Mouse (Mus musculus) kidney, postnatal 25 days (tissue): Measurements from ENCODE around the gene Lrrc14b.

Experiments used
- DNase-seq, 2 experiments: peaks; one replicate each; pipeline ENCODE4 v3.0.0; 2021; ENCODE audit warnings: mixed read lengths in 2 of 2

Lrrc14b gene

DNA sequence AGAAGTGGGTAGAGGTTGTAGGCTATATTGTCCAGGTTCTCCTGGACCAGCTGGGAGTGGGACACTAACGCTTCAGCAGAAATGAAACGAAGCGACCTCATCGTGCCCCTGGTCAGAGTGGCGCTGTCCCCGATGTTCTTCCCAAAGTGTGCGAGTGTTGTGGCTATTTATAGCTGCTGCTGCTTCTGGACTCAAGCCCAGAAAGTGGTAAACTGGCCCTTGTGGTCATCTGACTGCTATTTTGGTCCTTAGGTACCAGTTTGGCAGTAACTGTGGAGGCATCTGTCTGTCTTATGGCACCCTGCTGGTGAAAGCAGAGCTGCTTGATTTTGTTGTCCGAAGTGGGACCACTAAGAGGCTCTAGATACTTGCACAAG, at the start of gene Lrrc14b:
Lrrc14b (minus strand) TSS at position 147 of the 377 bp plus-strand sequence.
- DNase-seq: peak; percentile 43 to 67

DNA sequence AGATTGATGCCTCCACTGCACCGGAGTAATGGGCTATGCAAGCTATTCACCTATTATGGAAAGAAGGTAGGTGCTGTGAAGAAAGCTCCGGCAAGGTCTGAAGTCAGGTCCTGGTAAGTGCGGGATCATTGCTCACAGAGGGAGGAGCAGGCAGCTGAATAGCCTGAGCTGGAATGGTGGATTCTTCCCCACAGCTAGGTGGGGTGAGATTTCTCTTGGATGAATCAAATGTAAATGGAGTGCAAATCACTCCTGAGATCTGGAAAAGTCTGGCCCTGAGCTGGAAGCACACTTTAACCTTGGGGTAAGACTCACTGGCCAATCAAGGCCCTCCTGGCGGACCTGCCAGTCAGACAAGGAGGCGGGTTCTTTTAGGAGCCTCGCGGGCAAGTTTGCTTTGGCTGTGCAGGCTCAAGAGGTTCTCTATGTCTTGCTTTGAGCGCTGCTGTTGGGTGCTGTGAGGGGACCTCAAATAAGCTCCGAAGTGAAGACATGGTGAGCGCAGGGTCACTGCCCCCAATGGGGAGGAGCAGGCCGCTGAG, 35.6 kb upstream of the Lrrc14b start, which contains the start of gene Ftl1-ps1:
Ftl1-ps1 (plus strand) TSS at position 397 of the 542 bp plus-strand sequence.
- DNase-seq: peak; percentile 9 to 55

DNA sequence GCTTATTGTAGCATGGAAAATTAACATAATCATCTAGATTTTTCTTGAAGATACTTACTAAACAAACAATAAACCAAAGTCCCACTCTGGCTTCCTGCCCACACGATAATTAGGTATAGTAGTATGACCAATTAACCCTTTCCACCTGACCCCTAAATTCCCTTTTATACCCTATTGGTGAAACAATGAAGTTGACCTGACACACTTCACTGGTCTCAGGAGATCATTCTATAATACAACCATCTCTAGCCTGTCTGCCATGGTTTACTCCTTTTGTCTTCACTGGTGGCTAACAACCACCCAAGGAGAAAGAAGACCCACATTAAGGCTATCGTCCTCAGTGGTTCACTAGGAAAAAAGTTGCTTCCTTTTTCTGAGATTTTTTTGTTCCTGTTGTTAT, 27.4 kb upstream of the Lrrc14b start:
- DNase-seq: no peak

DNA sequence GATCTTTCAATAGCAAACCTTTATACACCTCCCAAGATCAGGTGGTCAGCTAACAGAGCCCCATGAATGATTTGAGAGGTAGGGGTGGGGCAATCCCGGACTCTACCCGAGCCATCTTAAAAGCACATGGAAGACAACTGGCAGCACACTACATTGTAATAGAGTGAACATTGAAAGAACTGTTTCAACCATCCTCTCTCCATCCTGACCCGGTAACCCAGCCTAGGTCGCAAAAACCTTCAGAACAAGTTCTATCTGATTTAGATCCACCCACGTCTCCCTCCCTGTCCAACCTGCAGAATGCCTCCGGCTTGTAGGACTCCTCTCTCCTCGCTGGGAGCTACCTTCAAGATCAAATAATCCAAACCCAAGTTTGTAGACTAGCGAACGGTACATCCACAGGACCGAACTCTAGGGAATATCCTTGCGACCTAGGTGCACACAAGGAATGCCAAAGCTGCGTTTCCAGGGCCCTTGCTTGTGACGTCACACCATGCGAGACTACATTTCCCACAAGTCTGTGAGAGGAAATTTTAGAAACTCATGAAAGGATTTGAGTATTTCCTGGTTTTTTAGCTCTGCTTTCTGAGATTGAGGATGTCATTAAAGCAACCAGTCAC, 26.7 kb upstream of the Lrrc14b start, which contains the start of gene Zfp72:
Zfp72 (minus strand) TSS at position 466 of the 620 bp plus-strand sequence.
- peak; percentile 84 to 87 for DNase-seq

DNA sequence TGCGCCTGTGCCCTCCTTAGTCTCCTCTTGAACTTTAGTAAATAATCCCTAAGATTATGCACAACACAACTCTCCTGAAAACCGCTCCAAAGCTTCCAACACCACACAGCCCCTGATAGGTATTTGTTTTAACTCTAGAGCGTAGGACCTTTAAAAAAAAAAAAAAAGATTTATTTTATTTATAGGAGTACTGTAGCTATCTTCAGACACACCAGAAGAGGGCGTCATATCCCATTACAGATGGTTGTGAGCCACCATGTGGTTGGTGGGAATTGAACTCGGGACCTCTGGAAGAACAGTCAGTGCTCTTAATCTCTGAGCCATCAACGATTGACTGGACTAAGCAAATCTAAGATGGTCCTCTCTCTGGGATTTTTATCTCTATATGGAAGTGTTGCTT, 25.9 kb upstream of the Lrrc14b start:
- DNase-seq: no peak

DNA sequence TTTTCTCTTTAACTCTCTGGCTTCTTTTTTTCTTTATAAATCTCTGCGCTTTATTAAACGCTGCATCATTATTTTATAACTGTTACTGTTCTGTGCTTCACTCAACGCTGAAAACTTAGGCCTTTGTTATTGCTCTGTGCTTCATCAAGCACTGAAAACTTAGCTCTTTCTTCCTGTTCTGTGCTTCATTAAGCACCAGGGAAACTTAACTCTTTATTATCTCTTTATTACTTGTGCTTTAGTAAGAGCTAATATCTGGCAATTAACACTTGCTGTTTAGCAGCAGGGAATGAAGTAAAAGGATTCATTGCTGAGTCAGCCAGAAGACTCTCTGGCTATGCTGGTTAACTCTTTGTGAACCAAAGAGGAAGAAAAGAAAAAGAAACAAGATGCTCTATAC, 18.5 kb upstream of the Lrrc14b start:
- no peak for DNase-seq

DNA sequence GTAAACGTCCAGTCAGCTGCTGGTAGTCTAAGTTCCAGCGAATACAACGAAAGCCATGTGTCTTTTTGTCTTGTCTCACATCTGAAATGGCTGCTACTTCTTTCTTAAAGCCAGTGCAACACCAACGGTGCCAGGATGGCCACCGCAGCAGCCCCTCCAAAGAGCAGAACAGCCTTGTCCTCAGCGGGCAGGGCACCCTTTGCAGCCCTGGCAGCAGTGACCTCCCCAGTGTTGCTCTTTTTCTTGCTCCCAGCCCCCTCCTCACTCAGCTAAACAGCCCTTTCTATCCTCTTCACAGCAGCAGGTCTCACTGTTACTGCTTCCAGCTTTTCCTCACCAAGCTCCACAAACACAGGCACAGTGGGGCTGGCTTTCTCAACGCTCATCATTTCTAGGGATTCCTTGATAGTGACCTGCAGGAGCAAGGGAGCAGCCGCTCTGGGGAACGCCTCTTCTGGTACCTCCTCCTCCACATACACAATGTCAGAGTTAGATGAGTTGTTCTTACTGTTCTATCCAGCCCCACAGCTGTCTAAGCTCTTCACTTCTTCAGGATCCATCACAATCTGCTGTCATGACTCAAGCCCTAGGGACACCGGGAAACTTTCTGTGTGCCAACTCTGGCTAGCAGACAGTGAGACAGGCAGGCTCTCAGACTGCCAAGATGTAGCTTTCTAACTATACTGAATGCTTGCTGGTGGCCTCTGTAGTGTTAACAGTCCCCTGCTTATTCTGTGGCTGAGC, 17.9 kb upstream of the Lrrc14b start:
- DNase-seq: peak in 1 of 2 experiments; percentile 34

DNA sequence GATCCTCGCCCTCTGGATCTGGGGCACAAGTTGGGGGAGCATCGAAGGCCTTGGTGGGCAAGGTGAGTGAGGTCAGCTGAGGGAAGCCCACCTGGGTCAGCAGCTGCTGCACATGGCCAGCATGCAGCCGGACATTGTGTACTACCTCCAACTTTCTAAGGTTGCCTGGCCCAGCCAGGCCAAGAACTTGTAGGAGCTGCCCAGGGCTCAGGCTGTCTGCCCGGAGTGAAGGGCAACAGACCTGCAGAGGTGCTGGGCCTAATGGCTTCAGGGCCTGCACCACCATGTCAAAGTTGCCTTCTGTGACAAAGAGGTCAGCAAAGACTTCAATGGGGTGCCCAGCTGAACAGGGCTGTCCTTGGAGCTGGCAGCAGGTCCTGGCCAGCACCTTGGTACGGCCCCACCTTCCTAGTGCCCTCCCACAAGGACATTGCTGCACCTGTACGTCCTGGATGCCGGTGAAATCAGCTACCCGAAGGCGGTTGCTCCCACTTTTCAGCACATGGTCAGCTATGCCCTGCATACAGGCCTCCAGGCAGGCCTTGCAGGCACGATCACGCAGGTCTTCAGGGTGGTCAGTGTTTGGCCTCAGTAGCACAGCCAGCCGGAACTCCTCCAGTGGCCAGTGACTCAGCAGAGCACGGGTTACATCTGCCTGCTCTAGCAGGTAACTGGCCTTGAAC, 488 bp downstream of the Lrrc14b start:
- DNase-seq: peak; percentile 5 to 63

DNA sequence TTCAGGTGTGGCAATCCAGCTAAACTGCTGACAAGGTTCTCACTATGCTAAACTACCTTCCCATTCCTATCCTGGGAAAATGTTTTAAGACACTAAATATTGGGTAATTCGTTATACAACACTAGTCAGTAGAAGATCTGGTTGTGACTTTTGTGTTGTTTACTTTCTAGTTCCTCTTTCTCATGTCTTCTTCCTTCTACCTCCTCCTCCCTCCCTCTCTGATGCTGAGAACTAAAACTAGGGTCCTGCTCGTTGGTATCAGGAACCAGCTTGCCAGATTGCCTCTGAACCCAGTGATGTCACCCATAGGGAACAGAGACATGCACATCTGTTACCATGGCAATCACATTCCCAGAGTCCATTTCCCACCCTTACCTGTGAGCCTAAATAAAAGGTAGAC, 1.6 kb downstream of the Lrrc14b start:
- no peak for DNase-seq

DNA sequence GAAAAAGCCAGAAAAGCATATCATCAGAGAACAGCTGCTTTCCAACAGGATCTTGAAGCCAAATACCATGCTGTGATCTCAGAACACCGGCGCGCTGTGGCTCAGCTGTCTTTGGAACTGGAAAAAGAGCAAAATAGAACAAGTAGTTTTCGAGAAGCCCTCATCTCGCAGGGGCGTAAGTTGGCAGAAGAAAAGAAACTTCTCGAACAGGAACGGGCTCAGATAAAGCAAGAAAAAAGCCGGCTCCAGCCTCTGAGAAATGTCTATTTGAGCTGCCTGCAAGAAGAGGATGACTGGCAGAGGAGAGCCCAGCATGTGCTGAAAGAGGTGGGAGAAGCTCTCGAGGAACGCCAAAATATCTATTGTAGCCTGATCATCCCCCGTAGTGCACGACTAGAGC, 7.3 kb downstream of the Lrrc14b start:
- DNase-seq: no peak

DNA sequence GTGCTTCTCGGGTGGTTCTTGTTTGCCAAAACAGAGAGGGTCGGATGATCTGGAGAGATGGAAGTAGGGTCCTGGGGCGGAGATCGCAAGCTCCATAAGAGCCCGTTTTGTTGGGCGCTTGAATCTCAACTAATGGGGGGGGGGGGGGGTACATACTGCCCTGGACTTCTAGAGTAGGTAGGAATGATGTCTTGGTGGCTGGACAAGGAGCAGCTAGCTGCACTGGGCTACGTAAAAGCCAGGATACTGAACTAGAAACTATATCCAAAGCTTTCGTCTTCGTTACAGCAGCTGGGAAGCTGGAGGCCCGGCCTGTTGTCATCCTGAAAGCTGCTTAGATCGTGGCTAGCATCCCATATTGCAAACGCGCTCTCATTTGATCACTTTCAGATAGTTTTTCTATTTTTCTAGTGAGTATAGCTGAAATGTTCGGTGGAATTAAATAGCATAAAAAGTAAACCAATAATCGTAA, 13.3 kb downstream of the Lrrc14b start:
- DNase-seq: peak in 1 of 2 experiments; percentile 15

DNA sequence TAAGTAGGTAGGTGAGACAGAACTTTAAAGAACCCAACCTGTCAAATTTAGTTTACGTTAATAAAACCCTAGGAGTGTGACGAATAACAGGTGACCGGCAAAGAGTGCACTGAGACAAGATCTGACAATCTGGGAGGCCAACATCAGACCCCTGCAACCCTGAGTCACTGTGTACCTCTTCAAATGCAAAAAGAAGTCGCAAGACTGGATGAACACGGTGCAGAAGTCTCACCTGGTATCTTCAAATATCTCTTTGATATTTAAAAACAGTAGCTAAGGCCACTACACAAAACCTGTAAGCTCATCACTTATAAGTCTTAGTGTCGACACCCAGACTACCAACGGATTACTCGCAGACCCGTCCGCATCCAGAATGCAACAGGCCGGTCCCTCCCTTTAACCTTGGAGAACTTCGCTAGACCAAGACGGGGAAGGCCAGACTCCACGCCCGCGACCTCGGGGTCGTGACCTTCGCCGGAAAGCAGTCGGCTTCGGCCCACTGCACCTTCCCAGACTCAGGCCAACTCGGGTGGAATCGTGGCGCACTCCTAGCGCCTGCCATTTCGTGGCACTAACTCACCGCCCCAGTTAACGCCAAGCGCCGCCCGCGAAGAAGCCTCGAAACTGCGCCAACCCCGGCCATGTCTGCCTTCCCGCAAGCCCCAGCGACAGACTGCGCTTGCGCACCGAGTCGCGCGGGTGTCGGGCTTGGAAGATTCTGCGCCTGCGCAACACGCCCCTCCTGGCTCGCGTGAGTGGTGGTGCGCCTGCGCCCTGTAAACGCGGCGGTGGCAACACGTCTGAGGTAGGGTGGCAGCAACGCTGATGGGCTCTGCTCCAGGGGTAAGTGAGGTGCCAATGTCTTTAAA, 14.0 kb downstream of the Lrrc14b start, which contains the start of the genes Sdha and Ccdc127:
Sdha (minus strand) TSS at position 715 of the 869 bp plus-strand sequence.
Ccdc127 (plus strand) TSS at position 744 of the 869 bp plus-strand sequence.
- DNase-seq: peak; percentile 96 to 97

DNA sequence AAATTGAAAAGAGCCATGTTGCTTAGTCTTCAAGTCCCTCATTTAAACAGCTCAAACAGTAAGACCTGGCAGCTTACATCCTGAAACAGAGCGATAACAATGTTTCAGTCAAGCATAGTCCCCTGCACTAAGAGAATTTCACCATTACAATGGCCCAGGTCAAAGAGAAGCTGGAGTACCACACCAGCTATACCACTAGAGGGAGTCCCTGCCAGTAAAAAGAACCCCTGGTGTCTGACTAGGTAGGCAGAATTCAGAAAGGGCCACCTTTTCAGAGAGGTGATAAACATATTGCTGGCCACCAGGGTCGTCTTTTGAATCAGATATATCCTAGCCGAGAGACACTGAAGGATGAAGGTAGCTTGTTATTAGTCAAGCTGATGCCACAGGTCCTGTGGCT, 22.8 kb downstream of the Lrrc14b start:
- peak; percentile 43 to 59 for DNase-seq

DNA sequence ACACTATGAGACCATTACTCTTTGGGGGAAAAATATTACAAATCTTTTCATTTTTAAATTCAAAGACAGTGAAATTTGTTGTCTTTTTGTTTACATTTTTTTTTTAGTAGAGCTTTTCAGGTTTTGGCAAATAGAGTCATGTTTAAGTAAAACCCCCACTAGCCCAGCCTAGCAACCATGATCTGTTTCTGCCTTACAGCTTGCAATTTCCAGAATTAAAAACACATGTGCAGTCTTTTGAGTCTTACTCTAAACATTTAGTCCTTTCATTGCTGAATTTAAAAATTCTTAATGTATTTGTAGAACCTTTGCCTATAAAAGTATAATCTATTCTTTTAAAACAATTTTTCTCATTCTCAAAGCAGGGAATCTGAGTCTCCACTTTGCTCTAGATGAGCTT, 34.5 kb downstream of the Lrrc14b start:
- no peak for DNase-seq

DNA sequence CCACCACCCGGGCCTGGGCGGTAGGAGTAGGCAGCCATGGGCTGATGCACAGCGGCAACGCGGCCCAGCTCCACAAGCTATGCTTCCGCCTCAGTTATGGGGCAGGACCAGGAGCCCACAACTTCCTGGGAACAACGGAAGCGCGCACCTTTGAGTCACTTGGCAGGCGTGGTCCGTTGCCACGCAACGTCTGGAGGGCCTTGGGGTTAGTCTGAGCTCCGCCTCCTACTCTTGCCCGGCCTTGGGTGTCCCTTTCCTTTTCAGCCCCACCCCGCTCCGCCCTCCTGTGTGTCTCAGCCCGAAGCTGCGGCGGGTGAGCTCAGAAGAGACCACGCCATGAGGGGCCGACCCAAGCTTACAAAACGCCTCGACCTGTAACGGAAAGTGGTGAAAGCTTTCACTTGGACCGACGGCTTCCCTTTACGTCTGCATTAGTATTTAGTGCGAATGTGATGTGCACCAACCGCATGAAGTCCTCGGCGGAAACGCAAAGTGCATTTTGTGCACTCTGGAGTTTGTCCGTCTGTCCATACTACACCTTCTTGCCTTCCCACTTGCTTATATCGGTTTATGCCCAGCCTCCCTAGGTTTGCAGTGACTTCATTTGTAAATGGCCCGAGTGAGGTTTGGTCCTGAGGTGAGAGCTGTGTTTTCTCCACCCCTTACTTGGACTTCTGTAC, 46.5 kb downstream of the Lrrc14b start, which contains the start of gene Pdcd6:
Pdcd6 (minus strand) TSS at position 411 of the 680 bp plus-strand sequence.
- DNase-seq: peak; percentile 95 to 98

DNA sequence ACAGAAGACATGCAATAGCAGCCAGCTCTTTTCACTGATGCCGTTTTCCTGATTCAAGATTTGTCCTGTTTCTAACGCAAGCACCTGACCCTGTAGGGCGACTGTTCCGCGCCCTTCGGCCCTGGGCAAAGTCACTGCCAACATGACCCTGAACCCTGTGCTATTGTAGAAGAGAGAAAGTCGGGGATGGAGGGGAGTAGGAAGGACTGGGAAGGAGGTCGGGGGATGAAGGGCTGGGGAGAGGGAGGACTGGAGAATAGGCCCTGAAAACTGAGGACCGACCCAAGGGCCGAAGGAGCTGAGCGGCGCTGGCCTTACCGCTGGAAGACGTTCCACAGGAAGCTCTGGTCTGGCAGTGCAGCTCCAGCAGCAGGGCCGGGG, 47.0 kb downstream of the Lrrc14b start:
- DNase-seq: peak; percentile 39 to 71

DNA sequence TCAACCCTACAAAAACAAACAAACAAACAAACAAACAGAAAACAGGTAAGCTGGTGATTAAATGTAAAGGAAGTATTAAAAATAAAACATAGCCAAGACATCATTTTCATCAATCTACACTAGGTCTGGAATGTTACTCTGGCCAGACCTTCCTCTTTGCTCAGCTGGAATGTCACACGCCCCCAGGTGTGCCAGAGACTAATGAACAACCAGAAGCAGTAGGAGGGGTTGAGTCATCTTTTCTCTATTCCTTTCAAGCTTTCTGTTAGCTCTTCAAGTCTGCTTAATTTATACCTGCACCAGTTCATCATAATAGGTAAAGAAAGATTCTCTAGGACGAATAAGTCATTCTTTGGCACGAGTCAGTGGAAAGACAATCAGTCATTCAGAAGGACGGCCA, 47.4 kb downstream of the Lrrc14b start:
- peak in 1 of 2 experiments; percentile 37 for DNase-seq

DNA sequence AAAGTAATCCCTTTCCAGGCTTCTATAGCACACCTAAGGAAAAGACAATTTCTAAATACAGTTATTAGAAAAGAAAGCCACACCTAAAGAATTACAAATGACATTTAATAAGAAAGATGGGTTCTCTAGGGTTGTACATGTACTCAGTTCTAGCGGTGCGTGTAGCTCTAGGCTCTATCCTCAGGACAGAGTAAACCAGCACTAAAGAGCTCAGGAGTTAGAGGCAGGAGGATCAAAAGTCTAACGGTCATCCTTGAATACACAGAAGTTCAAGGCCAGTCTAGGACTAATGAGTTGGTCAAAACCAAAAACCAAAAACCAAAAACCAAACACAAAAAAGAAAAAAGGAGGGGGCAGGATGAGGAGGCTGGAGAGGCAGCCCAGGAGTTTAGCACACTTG, 49.2 kb downstream of the Lrrc14b start:
- no peak for DNase-seq
